Mouse (Mus musculus): ENCODE measurements around the gene Tenm2.

The Tenm2 gene

DNA sequence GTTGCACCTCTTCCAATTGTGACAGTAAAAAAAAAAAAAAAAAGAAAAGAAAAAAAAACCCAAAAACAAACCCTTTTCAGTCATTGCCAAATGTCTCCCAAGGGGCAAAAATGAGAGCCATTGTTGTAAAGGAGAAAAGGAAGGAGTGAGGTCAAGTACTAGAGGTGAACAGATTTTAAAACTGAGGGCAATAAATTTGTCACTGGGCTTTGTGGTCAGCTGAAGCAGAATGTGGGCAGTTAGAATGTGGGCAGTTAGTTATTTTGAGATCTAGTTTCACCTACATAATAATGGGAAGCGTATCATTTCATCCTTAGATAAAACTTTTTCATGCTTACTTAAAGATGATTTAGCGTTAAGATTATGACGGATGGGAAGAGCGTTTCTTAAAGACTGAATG is 1016.2 kb downstream of the Tenm2 start:
- in situ Hi-C loops (cut with MboI, MseI) = no loop called here

GRCm38 (mm10) chr11:36214589-36214988 is 1021.2 kb downstream of the Tenm2 start:
- in situ Hi-C loops (cut with MboI, MseI) = no loop called here

- in situ Hi-C loops (cut with MboI, MseI) = no loop called here
Observed at GRCm38 (mm10) chr11:36204381-36204780, 1031.4 kb downstream of the Tenm2 start.

- in situ Hi-C loops (cut with MboI, MseI) = no loop called here
Observed at GRCm38 (mm10) chr11:36203896-36204295, 1031.9 kb downstream of the Tenm2 start.

GRCm38 (mm10) chr11:36194348-36194747 is 1041.4 kb downstream of the Tenm2 start:
- in situ Hi-C loops (cut with MboI, MseI) = no loop called here

DNA sequence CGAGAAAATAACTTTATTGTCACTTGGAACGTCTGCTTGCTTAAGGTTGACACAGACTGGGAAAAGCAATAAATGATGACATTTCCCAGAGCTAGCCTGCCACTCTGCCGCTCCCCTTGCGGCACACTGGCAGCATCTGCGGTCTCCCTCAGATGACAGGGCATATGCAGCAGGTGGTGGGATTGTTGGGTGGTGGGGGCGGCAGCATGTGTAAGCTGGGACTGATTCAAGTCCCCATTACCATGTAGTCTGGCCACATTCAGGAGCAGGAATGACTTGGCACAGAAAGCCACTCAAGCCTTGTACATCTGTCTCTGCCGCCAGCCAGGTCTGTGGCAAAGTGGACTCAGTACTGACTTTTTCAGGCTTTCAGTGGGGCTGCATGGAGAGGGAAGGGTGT is 1059.7 kb downstream of the Tenm2 start:
- in situ Hi-C loops (cut with MboI, MseI) = no loop called here

GRCm38 (mm10) chr11:36173076-36173690 is 1062.6 kb downstream of the Tenm2 start:
- in situ Hi-C loops (cut with MboI, MseI) = no loop called here

DNA sequence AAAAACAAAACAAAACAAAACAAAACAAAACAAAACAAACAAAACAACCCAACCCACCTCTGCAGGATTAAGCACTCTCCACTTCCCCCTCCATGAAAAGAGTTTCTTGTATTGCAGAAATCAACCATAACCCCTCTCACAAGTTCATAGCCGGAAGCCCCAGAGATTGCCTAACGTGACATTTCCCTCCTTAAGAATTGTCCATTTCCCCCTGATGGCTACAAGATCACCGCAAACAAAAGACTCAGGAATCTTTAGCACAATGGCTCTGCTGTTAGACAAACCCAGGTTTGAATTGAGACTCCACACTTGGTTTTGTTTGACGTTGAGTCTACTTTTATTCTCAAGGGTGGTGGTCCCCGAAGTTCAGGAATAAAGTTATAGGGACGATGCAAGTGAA is 1063.2 kb downstream of the Tenm2 start:
- in situ Hi-C loops (cut with MboI, MseI) = no loop called here

GRCm38 (mm10) chr11:36171991-36172390 is 1063.8 kb downstream of the Tenm2 start:
- in situ Hi-C loops (cut with MboI, MseI) = no loop called here

DNA sequence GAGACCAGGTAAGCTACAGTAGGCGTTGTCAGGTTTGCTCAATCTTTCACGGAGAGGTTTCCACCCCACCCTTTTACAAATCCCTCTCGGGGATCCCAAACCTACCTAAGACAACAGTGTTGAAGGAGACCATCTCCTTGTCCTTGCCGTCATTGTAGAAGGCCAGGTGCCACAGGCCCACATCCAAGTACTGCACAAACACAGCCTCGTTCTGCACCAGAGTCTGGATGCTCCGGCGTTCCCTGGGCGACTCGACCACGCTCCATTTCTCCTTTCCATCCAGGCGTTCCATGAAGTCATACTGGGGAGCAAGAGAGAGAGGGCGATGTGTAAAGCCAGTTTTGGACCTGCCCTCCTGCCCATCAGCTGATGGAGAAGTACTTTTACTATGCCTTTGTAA is 1064.5 kb downstream of the Tenm2 start:
- in situ Hi-C loops (cut with MboI, MseI) = no loop called here

DNA sequence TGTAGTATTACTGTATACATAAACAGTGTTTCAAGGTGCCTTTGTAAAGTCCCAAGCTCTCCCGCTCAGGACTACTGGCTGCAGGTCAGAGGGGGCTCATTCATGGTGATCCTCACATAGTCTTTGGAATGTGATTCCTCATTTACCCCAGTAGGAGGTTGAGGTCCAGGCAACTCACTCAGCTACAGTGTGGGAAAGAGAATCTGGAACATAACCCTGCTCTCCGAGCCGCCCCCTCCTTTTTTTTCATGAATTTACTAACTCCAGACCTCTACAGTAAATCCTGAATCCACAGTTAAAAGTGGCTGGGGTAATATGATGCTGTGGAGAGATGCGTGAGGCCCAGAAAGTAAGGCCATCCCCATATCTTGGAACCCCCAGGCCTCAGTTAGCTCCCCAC is 1066.0 kb downstream of the Tenm2 start:
- in situ Hi-C loops (cut with MboI, MseI) = no loop called here

DNA sequence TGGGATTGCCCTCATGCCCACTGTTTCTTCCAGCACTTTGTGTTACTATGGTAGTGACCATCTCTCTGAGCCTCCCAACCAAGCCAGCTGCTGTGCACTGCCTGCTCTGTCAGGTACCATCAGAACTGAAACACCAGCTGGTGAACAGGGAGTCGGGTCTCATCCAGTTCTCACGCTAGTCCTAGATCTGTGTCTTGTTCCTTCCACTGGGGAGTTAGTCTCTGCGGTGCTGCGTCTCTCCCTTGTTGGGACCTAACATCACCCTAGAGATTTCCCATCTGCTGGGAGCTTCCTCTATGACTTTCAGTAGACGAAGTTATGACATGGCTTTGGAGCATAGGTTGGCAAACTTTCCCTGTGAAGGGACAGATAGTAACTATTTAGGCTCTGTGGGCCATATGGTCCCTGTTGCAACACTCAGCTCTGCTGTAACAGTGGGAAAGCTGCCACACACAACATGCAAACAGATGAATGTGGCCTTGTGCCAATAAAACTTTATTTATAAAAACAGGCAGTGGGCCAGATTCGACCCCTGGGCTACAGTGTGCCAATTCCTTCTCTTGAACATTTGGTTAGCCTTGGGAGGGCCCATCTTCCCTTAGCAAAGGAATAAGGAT is 1066.7 kb downstream of the Tenm2 start:
- in situ Hi-C loops (cut with MboI, MseI) = no loop called here

DNA sequence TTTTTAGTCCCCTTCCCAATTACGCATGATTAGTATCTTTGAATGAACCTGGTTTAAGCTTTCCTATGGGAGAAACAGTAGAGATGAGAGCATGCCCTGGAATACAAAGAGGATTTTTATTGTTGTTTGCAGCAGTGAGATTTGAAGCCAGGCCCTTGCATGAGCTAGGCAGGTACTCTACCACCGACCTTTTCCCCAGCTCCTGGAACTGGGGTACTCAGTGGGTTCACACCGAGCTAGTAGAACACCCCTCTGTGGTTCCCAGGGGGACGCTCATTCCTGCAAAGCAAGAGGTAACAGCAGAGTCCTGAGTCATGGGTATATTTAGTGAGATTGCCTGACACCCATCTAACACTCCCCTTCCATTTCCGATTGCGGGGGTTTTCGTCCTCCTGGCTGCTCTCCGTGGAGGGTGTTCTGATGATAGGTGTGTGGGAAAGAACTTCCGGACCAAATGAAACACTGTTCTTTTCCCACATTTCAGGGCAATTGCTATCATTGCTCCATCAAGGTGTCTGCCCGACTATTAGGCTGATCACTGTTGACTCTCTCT is 1067.9 kb downstream of the Tenm2 start:
- in situ Hi-C loops (cut with MboI, MseI) = no loop called here

DNA sequence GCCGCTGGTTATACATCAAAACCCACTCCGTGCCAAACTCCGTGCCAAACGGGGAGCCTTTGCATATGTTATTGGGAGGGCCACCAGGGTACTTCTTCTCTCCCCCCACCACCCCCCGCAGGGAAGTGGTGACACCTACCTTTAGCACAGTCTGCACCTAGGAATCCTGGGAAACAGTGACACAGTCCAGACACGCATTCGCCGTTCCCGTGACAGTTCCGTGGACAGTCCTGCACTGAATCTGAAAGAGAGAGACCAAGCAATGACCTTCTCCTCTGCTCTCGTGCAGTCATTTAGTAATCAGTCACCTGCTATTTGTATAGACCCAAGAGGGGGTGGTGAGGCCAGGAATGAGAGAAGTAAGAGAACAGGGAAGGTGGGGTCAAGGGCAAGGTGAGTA is 1072.2 kb downstream of the Tenm2 start:
- in situ Hi-C loops (cut with MboI, MseI) = no loop called here

- in situ Hi-C loops (cut with MboI, MseI) = no loop called here
Observed at GRCm38 (mm10) chr11:36161765-36162321, 1073.9 kb downstream of the Tenm2 start.

- in situ Hi-C loops (cut with MboI, MseI) = no loop called here
Observed at GRCm38 (mm10) chr11:36153450-36153849, 1082.3 kb downstream of the Tenm2 start.

- in situ Hi-C loops (cut with MboI, MseI) = no loop called here
Observed at GRCm38 (mm10) chr11:36153011-36153410, 1082.8 kb downstream of the Tenm2 start.

DNA sequence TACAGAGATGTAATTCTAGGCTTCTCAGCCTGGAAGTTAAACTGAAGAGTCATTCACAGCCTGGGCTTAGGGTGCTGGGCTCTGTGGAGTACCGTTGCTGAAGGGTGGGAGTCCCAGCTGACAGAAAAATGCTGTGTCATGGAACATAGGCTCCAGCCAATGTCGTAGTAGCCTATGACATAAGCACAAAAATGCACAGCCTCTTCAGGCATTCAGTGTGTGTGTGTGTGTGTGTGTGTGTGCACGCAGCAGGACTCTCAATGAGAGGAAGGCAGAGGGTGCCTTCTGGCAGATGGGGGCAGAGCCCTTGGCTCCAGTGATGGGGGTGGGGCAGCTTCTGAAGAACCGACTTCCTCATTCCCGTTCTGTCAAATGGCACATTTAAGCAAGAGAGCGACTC is 1083.5 kb downstream of the Tenm2 start:
- in situ Hi-C loops (cut with MboI, MseI) = no loop called here

- in situ Hi-C loops (cut with MboI, MseI) = no loop called here
Observed at GRCm38 (mm10) chr11:36149092-36149491, 1086.7 kb downstream of the Tenm2 start.

DNA sequence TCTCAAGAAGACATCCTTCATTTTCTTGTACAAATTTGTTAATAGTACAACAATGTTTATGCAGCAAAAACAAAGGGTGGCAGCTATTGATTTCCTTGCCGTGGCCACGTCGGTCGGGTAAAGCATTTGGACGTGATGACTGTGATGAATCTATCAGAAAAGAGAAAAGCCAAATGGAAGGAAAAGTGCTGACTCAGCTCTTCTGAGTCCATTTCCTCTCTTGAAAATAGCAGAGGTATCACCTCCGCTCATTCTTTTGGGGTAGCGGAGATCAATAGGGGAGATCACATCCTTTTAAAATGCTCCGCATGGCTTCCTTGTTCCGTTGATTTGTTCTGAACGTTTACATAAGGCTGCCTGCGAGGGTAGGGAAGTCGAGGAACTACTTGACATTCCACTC is 1090.7 kb downstream of the Tenm2 start:
- in situ Hi-C loops (cut with MboI, MseI) = no loop called here

DNA sequence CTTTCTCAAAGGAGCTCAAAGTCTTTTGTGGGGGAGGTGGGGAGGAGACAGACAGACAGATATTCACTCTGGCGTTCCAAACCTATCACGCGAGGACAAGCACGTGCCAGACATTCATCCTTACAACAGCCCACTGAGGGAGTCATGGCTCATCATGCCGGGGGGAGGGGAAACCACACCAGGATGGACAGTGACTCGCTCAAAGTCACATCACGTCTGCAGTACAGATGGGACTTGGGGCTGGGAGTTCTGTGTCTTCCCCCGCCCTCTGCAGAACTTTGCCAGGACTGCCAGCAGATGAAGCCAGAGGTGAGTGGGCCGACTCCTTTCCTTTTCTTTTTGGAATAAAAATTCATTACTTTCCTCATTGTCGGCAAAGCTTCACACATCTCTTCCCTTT is 1095.4 kb downstream of the Tenm2 start:
- in situ Hi-C loops (cut with MboI, MseI) = no loop called here

- in situ Hi-C loops (cut with MboI, MseI) = no loop called here
Observed at GRCm38 (mm10) chr11:36139521-36139920, 1096.2 kb downstream of the Tenm2 start.

DNA sequence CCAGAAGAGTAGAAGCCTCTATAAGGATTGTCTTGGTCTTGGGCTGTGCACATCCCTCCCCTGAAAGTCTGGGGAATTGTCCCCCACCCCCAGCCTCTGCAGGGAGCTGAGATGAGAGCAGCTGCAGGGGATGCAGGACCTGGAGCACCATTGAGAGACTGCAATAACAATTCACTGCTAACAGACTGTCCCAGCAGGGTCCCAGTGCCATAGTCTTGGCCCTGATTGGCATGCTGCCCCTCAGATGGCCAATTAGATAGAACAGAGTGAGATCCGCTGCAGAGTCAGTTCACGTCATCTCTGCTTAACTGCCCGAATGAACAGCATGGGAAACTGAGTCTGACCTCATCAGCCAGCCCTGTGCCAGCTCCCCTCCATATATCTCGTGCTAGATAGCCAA is 1097.9 kb downstream of the Tenm2 start:
- in situ Hi-C loops (cut with MboI, MseI) = no loop called here
